Mouse (Mus musculus) heart, postnatal 0 days (tissue): ENCODE results near the gene Myo16.

Source experiments
- CTCF ChIP-seq: IDR thresholded peaks from 2 replicates; pipeline ENCODE4 v1.5.1; 2016; ENCODE audit warnings: antibody characterized with exemption, control low read depth, low read depth
- EP300 ChIP-seq: IDR thresholded peaks from 2 replicates; pipeline ENCODE4 v1.6.1; 2016; ENCODE audit warnings: antibody characterized with exemption, low read depth

- TF ChIP-seq CTCF (no peak), EP300 (no peak)
These were observed 316.6 kb downstream of the Myo16 start for GRCm38 (mm10) chr8:10470280-10470679.
